Mouse (Mus musculus) spleen, postnatal 4 days (tissue): ENCODE data around the gene Dusp8.

Experiments
- DNase-seq, 2 experiments: peaks; one replicate each; pipeline ENCODE4 v3.0.0; 2022; ENCODE audit warnings: low spot score in 2 of 2

Dusp8 gene

GRCm38 (mm10) chr7:142086159-142086905 is 9.3 kb downstream of the Dusp8 start:
- peak in 1 of 2 experiments; percentile 65 for DNase-seq

DNA sequence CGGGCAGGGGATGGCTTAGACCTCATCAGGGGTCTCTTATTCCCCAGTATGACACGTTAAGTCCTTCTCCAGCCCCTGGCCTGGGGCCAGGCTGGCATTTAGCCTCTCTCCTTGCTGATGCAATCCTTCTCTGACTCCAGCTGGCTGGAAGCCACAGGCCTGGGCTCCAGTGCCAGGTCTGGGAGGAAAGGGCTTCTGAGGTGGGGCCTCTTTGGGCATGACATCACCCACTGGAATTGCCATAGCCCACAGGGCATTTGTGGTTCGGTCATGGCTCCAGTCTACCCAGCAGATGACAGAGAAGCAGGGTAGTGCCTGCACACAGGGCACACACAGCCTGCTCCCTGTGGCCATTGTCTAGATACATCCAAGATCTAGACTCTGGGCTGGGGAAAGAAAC is 10.8 kb downstream of the Dusp8 start:
- DNase-seq: peak in 1 of 2 experiments; percentile 64

DNA sequence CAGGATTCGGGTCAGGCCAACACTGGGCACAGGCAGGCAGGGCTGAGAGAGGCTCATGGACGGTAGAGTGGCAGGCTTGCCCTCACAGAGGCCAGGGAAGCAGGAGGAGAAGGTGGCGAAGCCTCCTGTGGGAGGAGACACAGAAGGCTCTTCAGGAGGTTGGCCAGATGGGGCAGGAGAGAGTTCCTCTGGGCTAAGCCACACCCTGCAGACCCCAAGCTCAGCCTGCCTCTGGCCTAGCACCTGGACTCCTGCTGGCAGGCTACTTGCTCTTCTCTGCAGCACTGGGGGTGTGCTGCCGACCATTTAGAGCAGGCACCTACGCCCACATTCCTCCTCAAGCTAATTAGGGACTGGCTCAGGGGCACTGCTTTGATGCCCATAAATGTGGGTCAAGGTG is 11.2 kb downstream of the Dusp8 start:
- peak in 1 of 2 experiments; percentile 65 for DNase-seq

GRCm38 (mm10) chr7:142083588-142084317 is 11.9 kb downstream of the Dusp8 start:
- no peak for DNase-seq

GRCm38 (mm10) chr7:142082607-142083006 is 13.0 kb downstream of the Dusp8 start:
- peak in 1 of 2 experiments; percentile 68 for DNase-seq

- DNase-seq: peak in 1 of 2 experiments; percentile 64
These were observed 13.5 kb downstream of the Dusp8 start for GRCm38 (mm10) chr7:142082179-142082578.

DNA sequence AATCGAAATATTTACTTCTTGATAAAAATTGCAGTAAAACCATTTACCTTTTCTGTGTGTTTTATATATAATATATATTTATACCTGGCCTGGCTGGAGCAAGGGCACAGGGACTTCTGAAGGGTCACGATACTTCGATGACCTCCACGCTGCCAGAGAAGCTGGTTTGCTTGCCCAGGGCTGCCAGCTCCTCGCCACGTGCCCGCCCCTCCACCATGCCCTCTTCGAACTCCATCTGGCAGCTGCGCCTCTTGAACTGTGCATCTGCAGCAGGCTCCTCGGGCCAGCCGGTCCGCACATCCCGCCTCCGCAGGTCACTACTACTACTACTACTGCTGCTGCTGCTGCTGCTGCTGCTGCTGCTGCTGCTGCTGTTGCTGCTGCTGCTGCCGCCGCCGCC is 13.9 kb downstream of the Dusp8 start:
- DNase-seq: no peak

- DNase-seq: no peak
These were observed 14.8 kb downstream of the Dusp8 start for GRCm38 (mm10) chr7:142080876-142081275.

- DNase-seq: peak in 1 of 2 experiments; percentile 65
These were observed 16.3 kb downstream of the Dusp8 start for GRCm38 (mm10) chr7:142079365-142079764.

GRCm38 (mm10) chr7:142077138-142077537 is 18.5 kb downstream of the Dusp8 start:
- DNase-seq: peak in 1 of 2 experiments; percentile 52

- no peak for DNase-seq
These were observed 21.3 kb downstream of the Dusp8 start for GRCm38 (mm10) chr7:142074146-142074886.

GRCm38 (mm10) chr7:142071717-142072116 is 23.9 kb downstream of the Dusp8 start:
- DNase-seq: no peak

GRCm38 (mm10) chr7:142071212-142071578 is 24.4 kb downstream of the Dusp8 start:
- no peak for DNase-seq

DNA sequence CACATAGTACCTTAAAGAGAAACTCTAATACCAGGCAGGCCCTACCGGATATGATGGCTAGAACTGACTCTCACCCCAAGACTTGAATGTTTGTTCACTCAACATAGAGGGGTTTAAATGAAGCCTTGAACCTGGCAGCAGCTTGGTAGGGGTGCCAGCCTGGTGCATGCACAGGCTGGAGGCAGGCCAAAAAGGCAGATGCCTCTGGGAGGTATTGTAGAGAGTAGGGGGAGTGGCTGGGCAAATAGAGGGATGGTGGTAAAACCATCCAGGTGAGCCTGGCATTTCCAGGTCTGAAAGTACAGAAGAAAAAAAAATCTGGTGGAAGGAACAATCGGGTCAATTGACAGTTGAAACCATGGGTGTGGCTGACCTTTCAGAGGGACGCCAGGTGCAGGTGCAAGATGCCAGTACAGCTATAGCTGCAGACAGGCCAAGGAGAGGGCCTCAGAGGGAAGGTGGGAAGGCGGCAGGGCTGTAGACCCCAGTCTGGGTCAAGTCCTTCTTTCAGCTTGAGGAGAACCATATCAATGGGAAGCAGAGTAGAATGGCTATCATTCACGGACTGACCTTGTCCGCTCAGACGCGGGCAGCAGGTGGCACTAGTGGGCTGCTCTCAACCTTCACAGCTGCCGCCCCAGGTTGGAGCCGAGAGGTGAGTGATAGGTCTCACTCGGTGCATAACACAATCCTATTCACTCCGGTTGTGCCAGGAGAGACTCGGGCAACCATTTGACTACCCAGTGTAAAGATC is 25.0 kb downstream of the Dusp8 start:
- DNase-seq: peak; percentile 78 to 91

DNA sequence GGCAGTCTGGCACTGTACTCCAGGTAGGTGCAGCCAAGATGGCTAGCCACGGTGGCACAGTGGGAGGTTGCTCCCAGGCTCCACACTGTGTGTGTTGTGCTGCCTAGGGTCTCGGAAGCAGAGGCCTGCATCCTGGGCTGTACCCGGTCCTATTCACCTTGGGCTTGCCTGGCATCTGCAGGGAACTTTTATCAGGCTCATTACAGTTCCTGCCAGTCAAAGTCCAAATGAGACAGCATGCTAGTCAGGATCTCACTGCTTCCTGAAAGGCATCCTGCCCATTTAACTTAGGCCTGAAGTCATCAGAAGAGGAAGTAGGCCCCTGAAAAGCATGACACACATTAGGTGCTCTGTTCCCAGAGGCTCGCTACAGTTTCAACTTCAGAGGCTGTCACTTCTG is 27.2 kb downstream of the Dusp8 start:
- no peak for DNase-seq

DNA sequence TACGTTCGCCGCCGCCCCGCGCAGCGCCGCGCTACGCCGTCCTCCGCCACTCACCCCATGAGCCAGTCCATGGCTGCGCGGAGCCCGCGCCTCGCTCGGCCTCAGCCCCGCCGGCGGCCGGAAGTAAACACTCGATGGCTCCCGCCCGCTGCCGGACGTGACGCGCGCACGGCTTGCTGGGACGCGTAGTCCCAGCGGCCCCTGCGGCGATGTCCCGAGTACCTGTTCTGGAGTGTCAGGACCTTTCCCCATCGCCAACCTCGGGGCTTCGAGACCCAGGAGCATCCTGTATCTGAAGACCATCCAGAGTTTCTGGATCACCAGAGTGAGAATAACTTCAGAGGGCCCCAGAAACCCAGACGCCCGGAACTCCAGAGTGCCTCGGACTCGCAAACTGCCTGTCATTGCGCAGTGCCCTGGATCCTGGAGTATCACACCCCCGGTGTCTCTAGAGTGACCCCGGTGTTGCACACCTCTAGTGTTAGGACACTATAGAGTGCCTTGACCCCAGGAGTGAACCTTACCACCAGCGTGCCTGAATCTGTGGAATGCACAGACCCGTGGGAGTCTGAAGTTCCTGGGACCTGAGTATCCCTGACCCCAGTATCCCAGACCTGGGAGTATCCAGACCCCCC is 34.6 kb downstream of the Dusp8 start, which contains the start of gene Mob2:
TSS of gene Mob2 (minus strand) at position 135 of the 635 bp plus-strand sequence.
- DNase-seq: peak; percentile 88 to 96

DNA sequence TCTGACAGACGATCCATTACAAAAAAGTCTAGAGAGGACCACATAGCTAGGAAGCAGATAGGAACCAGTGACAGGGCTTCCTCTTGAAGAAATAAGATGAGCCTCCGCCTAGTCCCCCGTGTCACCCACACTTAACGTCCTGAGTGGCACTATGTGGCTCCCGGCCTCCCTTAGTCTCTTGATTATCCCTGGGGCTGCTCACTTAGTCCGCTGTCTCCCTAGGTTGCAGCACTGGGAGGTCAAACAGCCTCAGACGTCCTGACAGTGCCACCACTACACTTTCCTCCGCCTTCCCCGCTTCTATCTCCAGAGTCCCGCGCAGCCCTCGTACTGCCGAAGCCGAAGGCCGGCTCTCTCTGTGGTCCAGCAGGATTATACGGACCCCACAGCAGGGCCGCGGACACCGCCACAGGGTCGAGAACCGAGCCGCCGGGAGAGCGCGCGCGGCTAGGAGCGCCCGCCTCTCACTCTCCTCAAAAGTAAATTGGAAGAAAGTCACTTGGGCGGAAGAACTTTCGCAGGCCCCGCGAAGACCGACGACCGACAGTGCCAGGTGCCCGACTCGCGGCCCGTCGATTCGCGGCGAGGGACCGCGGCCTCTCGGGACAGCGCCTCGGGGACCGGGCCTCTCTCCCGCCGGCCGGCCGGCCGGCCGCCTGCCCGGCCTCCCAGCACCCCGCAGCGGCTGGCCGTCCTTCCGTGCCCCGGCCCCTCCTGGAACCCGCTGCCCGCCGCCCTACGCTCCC is 35.3 kb downstream of the Dusp8 start:
- DNase-seq: peak; percentile 31 to 75

GRCm38 (mm10) chr7:142059024-142059423 is 36.6 kb downstream of the Dusp8 start:
- peak in 1 of 2 experiments; percentile 30 for DNase-seq

- DNase-seq: no peak
These were observed 38.5 kb downstream of the Dusp8 start for GRCm38 (mm10) chr7:142057121-142057520.

DNA sequence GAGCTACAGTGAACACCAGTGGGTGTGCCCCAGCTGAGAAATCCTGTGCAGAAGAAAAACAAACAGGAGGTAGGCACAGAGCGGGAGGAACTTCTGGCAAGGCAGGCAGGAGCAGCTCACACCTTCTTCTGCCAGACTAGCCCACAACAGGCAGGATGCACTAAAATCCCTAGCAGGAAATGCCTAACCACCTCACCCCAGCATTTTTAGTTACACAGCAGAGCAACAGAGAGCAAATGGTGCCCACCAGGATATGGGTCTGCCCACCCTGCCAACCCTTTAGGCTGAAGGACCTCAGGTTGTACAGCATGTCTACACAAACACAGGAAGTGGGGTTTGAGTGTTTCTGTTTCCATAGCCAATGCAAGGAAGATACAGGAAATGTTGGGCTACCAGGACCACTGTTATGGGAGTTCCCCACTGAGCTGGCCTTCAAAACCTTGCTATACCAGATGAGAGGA is 39.0 kb downstream of the Dusp8 start:
- DNase-seq: no peak
